Mouse (Mus musculus) bone marrow, adult 2 months (tissue): Measurements from ENCODE around the gene Mlx. TPM values are rescaled to one million over a fixed set of nuclear protein-coding genes. Genes with fewer than 3 reads are reported as not detected.

Experiments used
- H3K27ac ChIP-seq: fragments of 200-500 bp; 2 replicates; pipeline ENCODE4 v1.5.1; 2012; ENCODE audit warnings: low read depth, mild to moderate bottlenecking, control low read depth, inconsistent platforms, low read length; ENCODE audit not compliant: control insufficient read depth, poor library complexity, insufficient read depth
- H3K4me1 ChIP-seq: fragments of 200-500 bp; 2 replicates; pipeline ENCODE4 v1.6.1; 2011; ENCODE audit warnings: low read length; ENCODE audit not compliant: control insufficient read depth, insufficient read depth
- H3K4me3 ChIP-seq: fragments of 200-500 bp; replicated peaks from 2 replicates; pipeline ENCODE3; 2011; ENCODE audit warnings: mild to moderate bottlenecking, low read depth, low read length, control low read depth; ENCODE audit not compliant: control insufficient read depth
- CTCF ChIP-seq: fragments of 200-500 bp; IDR thresholded peaks from 2 replicates; pipeline ENCODE4 v1.5.1; 2011; ENCODE audit warnings: low read length, control low read depth; ENCODE audit not compliant: control insufficient read depth, insufficient read depth
- POLR2A ChIP-seq: fragments of 200-500 bp; IDR thresholded peaks from 2 replicates; pipeline ENCODE4 v1.6.1; 2011; ENCODE audit warnings: low read depth, mild to moderate bottlenecking, control low read depth, low read length, borderline replicate concordance; ENCODE audit not compliant: control insufficient read depth
- WGBS: fragments of 180-500 bp; shearing (Covaris S2); methylation state at CpG from one replicate; pipeline ENCODE4 v1.1.7; 2018; 5-methylcytosine and 5-hydroxymethylcytosine counted together
- polyA plus RNA-seq: library from polyadenylated mRNA; stranded (reverse); fragments of >200 nt; gene quantifications from 2 replicates; pipeline ENCODE4 v1.2.4, GENCODE M21; 2011; ENCODE audit warnings: low replicate concordance; ENCODE audit not compliant: missing spikeins, insufficient read depth, insufficient read length

The Mlx gene
- polyA plus RNA-seq, 1 experiment, result 23.6 TPM

- under 1% methylated on average over 51 of the region's 51 CpGs for WGBS
- peak within 1 kb of the TSS; percentile 81 for H3K4me3 ChIP-seq
- peaks cover 6% of the 10 kb centered on the region for H3K4me1 ChIP-seq
- TF ChIP-seq POLR2A (peak; percentile 81; the same call in 1 of the 2 replicates), CTCF (no peak)
- H3K27ac ChIP-seq, result peak within 1 kb of the TSS; percentile 82
Measured at GRCm38 (mm10) chr11:101082208-101083082, 4.6 kb upstream of the Mlx start, which contains the start of gene Coasy. Coasy (plus strand) TSS chr11:101082565.

- Histone ChIP-seq H3K4me3 (peak overlapping the region; percentile 77), H3K27ac (peak overlapping the region; percentile 82), H3K4me1 (peaks cover 10% of the 10 kb centered on the region)
- WGBS, result 24% methylated on average over 19 of the region's 19 CpGs
- TF ChIP-seq POLR2A (no peak), CTCF (no peak)
Measured at GRCm38 (mm10) chr11:101083083-101083697, 3.9 kb upstream of the Mlx start.

- Histone ChIP-seq H3K27ac (no peak overlapping the region), H3K4me3 (no peak overlapping the region), H3K4me1 (peaks cover 9% of the 10 kb centered on the region)
- WGBS, result 87% methylated on average over 14 of the region's 14 CpGs
- TF ChIP-seq POLR2A (no peak), CTCF (no peak)
Measured at GRCm38 (mm10) chr11:101084246-101084645, 2.8 kb upstream of the Mlx start.

GRCm38 (mm10) chr11:101084811-101085210 lies 2.3 kb upstream of the Mlx start:
- no peak overlapping the region for H3K27ac ChIP-seq
- WGBS, result 94% methylated on average over 12 of the region's 12 CpGs
- peaks cover 8% of the 10 kb centered on the region; the same call in 1 of the 2 replicates for H3K4me1 ChIP-seq
- no peak for TF ChIP-seq POLR2A
- TF ChIP-seq CTCF, result no peak
- no peak overlapping the region for H3K4me3 ChIP-seq

DNA sequence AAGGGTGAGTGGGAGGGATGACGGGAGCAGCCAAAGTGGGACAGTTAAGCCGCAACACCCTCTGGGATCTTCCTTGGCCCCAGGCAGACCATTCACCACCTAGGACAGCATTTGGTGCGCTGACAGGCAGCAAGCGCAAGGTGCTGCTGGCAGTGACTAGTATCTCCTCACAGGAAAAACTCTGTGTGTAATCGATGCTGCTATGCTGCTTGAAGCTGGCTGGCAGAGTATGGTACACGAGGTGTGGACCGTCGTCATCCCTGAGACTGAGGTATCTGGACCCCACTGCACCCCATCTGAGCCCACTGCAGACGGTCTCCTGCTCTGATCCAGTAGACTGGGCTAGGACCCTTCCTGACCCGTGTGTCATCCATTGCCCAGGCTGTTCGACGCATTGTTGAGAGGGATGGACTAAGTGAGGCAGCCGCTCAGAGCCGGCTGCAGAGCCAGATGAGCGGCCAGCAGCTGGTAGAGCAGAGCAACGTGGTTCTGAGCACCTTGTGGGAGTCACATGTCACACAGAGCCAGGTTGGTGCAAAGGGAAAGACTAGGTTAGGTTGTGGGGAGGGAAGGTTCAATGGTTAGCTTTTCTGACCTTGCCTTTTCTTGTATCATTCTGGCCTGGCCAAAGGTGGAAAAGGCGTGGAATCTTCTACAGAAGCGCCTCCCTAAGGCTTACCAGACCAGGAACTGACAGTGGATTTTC lies 1.3 kb upstream of the Mlx start:
- Histone ChIP-seq H3K4me3 (no peak overlapping the region), H3K4me1 (peaks cover 8% of the 10 kb centered on the region; the same call in 1 of the 2 replicates), H3K27ac (no peak overlapping the region)
- no peak for TF ChIP-seq POLR2A
- no peak for TF ChIP-seq CTCF
- WGBS, result 88% methylated on average over 18 of the region's 18 CpGs

GRCm38 (mm10) chr11:101086323-101086674 lies 778 bp upstream of the Mlx start:
- H3K27ac ChIP-seq, result no peak overlapping the region
- no peak for TF ChIP-seq POLR2A
- peaks cover 8% of the 10 kb centered on the region; the same call in 1 of the 2 replicates for H3K4me1 ChIP-seq
- WGBS, result 74% methylated on average over 6 of the region's 6 CpGs
- H3K4me3 ChIP-seq, result no peak overlapping the region

GRCm38 (mm10) chr11:101087682-101088055 lies 592 bp downstream of the Mlx start:
- peak overlapping the region; percentile 73 for H3K4me3 ChIP-seq
- peak overlapping the region; percentile 67 for H3K27ac ChIP-seq
- 7% methylated on average over 8 of the region's 8 CpGs for WGBS
- peaks cover 8% of the 10 kb centered on the region; the same call in 1 of the 2 replicates for H3K4me1 ChIP-seq
- TF ChIP-seq CTCF, result no peak
- TF ChIP-seq POLR2A, result no peak

- Histone ChIP-seq H3K27ac (no peak overlapping the region), H3K4me3 (no peak overlapping the region), H3K4me1 (peaks cover 8% of the 10 kb centered on the region; the same call in 1 of the 2 replicates)
- TF ChIP-seq CTCF (no peak), POLR2A (no peak)
- 57% methylated on average over 1 of the region's 1 CpGs for WGBS
Measured at GRCm38 (mm10) chr11:101089931-101090330, 2.9 kb downstream of the Mlx start.
